Mouse (Mus musculus) CH12.LX (cell line): ENCODE results near the gene Dbt. TPM values are rescaled to one million over a fixed set of nuclear protein-coding genes. Genes with fewer than 3 reads are reported as not detected.

Experiments
- DNase-seq: peaks from one replicate; pipeline ENCODE4 v3.0.0-alpha.2; 2013; ENCODE audit errors: extremely low read depth
- H3K27ac ChIP-seq: 2 replicates; pipeline ENCODE4 v1.5.1; 2012; ENCODE audit warnings: low read depth, mild to moderate bottlenecking, control low read depth, moderate library complexity; ENCODE audit not compliant: insufficient read depth
- H3K27me3 ChIP-seq: replicated peaks from 2 replicates; pipeline ENCODE3; 2012; ENCODE audit warnings: inconsistent platforms
- H3K36me3 ChIP-seq, 2 experiments: replicated peaks in 1 of 2; 2 replicates each; pipeline versions ENCODE3 to v1.6.1; 2012; ENCODE audit warnings: inconsistent platforms in 1 of 2, low read length in 1 of 2, mild to moderate bottlenecking in 1 of 2, mixed read lengths in 1 of 2, moderate library complexity in 1 of 2; ENCODE audit not compliant: control insufficient read depth in 1 of 2, insufficient read depth in 1 of 2
- H3K4me1 ChIP-seq, 2 experiments: 2 replicates each; pipeline ENCODE4 v1.6.1; 2012; ENCODE audit warnings: inconsistent platforms in 1 of 2, moderate library complexity in 1 of 2; ENCODE audit not compliant: insufficient read depth in 2 of 2, control insufficient read depth in 1 of 2
- H3K4me2 ChIP-seq: 2 replicates; pipeline ENCODE4 v1.6.1; 2012; ENCODE audit warnings: low read depth, mild to moderate bottlenecking, control low read depth; ENCODE audit not compliant: poor library complexity, insufficient read depth, severe bottlenecking
- H3K4me3 ChIP-seq, 3 experiments: fragments of 150-350 bp in 1 of 3; sonication (generic) in 1 of 3; replicated peaks in 1 of 3; 2 replicates each; pipeline versions ENCODE3 to v1.5.1; 2011 to 2012; ENCODE audit warnings: low read depth in 2 of 3, low read length in 2 of 3, mild to moderate bottlenecking in 2 of 3, moderate library complexity in 2 of 3, control low read depth in 1 of 3, improper control_type of control experiment in 1 of 3, inconsistent platforms in 1 of 3, mixed read lengths in 1 of 3; ENCODE audit not compliant: poor library complexity in 1 of 3
- H3K79me2 ChIP-seq: replicated peaks from 2 replicates; pipeline ENCODE4 v1.6.1; 2012; ENCODE audit warnings: mild to moderate bottlenecking, moderate library complexity; ENCODE audit not compliant: control insufficient read depth, poor library complexity, insufficient read depth, severe bottlenecking; ENCODE audit errors: extremely low read depth
- H3K9ac ChIP-seq: 2 replicates; pipeline ENCODE4 v1.6.1; 2012; ENCODE audit warnings: low read depth, mild to moderate bottlenecking, control low read depth, moderate library complexity; ENCODE audit not compliant: insufficient read depth
- H3K9me3 ChIP-seq: replicated peaks from 2 replicates; pipeline ENCODE3; 2012; ENCODE audit warnings: low read length, inconsistent platforms, mixed read lengths
- CHD1 ChIP-seq: IDR thresholded peaks from 2 replicates; pipeline ENCODE4 v1.6.1; 2012; ENCODE audit warnings: low read depth, low read length, improper control_type of control experiment, inconsistent platforms
- CHD2 ChIP-seq: IDR thresholded peaks from 2 replicates; pipeline ENCODE4 v1.6.1; 2011; ENCODE audit warnings: low read length, improper control_type of control experiment
- ELF1 ChIP-seq: IDR thresholded peaks from 2 replicates; pipeline ENCODE4 v1.6.1; 2014; ENCODE audit warnings: low read depth, mild to moderate bottlenecking, inconsistent platforms, low read length, improper control_type of control experiment
- HCFC1 ChIP-seq: IDR thresholded peaks from 2 replicates; pipeline ENCODE4 v1.6.1; 2012; ENCODE audit warnings: low read depth, mild to moderate bottlenecking, inconsistent platforms, low read length, improper control_type of control experiment
- JUN ChIP-seq: IDR thresholded peaks from 2 replicates; pipeline ENCODE4 v1.6.1; 2011; ENCODE audit warnings: low read depth, mild to moderate bottlenecking, low read length, improper control_type of control experiment, moderate library complexity; ENCODE audit not compliant: insufficient read depth
- JUND ChIP-seq: conservative IDR thresholded peaks from 2 replicates; pipeline ENCODE4 v1.6.1; 2011; ENCODE audit warnings: low read depth, low read length, improper control_type of control experiment
- MEF2A ChIP-seq: IDR thresholded peaks from 2 replicates; pipeline ENCODE4 v1.6.1; 2014; ENCODE audit warnings: low read depth, mild to moderate bottlenecking, inconsistent platforms, low read length, improper control_type of control experiment, borderline replicate concordance
- MXI1 ChIP-seq: IDR thresholded peaks from 2 replicates; pipeline ENCODE4 v1.6.1; 2011; ENCODE audit warnings: mild to moderate bottlenecking, low read depth, low read length, improper control_type of control experiment
- RAD21 ChIP-seq: IDR thresholded peaks from 2 replicates; pipeline ENCODE4 v1.6.1; 2011; ENCODE audit warnings: low read depth, mild to moderate bottlenecking, low read length, improper control_type of control experiment, moderate library complexity
- SMC3 ChIP-seq: IDR thresholded peaks from 2 replicates; pipeline ENCODE4 v1.6.1; 2011; ENCODE audit warnings: low read depth, low read length, improper control_type of control experiment
- ZC3H11A ChIP-seq: IDR thresholded peaks from 2 replicates; pipeline ENCODE4 v1.6.1; 2012; ENCODE audit warnings: low read depth, mild to moderate bottlenecking, inconsistent platforms, low read length, improper control_type of control experiment
- dilution Hi-C: fragments of 300-500 bp; cut with MboI; formaldehyde crosslinking; loops from 2 replicates; pipeline ENCODE4 v1.14.3; 2020; ENCODE audit warnings: low sequenced_read_pairs; ENCODE audit not compliant: extremely low pct_unique_long_range_greater_than_20kb, extremely low pct_ligation_motif_present
- in situ Hi-C: fragments of 300-500 bp; cut with MboI; formaldehyde crosslinking; loops from 3 replicates; pipeline ENCODE4 v1.14.3; 2019; ENCODE audit warnings: low sequenced_read_pairs, low pct_ligation_motif_present, low pct_unique_long_range_greater_than_20kb, mixed read lengths
- polyA plus RNA-seq: library from polyadenylated mRNA; unstranded; fragments of >175 nt; gene quantifications from 2 replicates; pipeline ENCODE4 v1.2.1, GENCODE M21; 2012; ENCODE audit warnings: low read depth; ENCODE audit not compliant: insufficient read length
- total RNA-seq, 2 experiments: library from RNA; depleted of rRNA; stranded (reverse); fragments of 300-350 nt in 1 of 2; fragments of >200 nt in 1 of 2; gene quantifications; 2 replicates each; pipeline ENCODE4 v1.2.3; 2012 to 2014

Gene Dbt
- total and polyA plus RNA-seq, 3 experiments, result 11.2 to 21.3 (median 20.4) TPM

GRCm38 (mm10) chr3:116595603-116595991 is 82.7 kb downstream of the Dbt start:
- Histone ChIP-seq H3K9me3 (no peaks in the 10 kb centered on the region), H3K36me3 (peaks cover 8 to 36% of the 10 kb centered on the region in 2 experiments), H3K79me2 (peaks cover 33% of the 10 kb centered on the region), H3K4me2 (peak overlapping the region; percentile 79), H3K27ac (no peak overlapping the region), H3K4me3 (peak overlapping the region; percentile 67 to 91 (median 72)), H3K9ac (peak overlapping the region; percentile 66), H3K27me3 (no peaks in the 10 kb centered on the region), H3K4me1 (peaks cover 0 to 20% of the 10 kb centered on the region in 2 experiments; a peak in 2 of 4 replicates)
- no peak for TF ChIP-seq MXI1
- no peak for TF ChIP-seq HCFC1
- TF ChIP-seq MEF2A, result no peak
- TF ChIP-seq JUN, result no peak
- TF ChIP-seq CHD1, result no peak
- TF ChIP-seq CHD2, result no peak
- TF ChIP-seq RAD21, result no peak
- no peak for TF ChIP-seq ELF1
- TF ChIP-seq ZC3H11A, result no peak
- TF ChIP-seq SMC3, result no peak
- TF ChIP-seq JUND, result no peak
- in situ Hi-C loops (loop anchor here (10.0 to 25.0 kb wide), 2 partner anchors 139 to 258 kb away; no protein-coding TSS in a partner anchor), dilution Hi-C loops (no loop called here)
- no peak for DNase-seq

Other genes starting within 250 kb of the Dbt start
- gene Cdc14a, start 89.0 kb upstream of the Dbt start, total RNA-seq (2012; rRNA removed), result 8.9 and 9.4 TPM in 2 replicates
- 9.8 and 12.0 TPM in 2 replicates for gene Cdc14a, start 89.0 kb upstream of the Dbt start, total RNA-seq (2014; rRNA removed)
- gene Cdc14a, start 89.0 kb upstream of the Dbt start, polyA plus RNA-seq, result 11.5 and 12.1 TPM in 2 replicates
- 57.8 and 67.3 TPM in 2 replicates for gene Rtca, start 4.9 kb upstream of the Dbt start, total RNA-seq (2012; rRNA removed)
- gene Rtca, start 4.9 kb upstream of the Dbt start, total RNA-seq (2014; rRNA removed), result 72.7 and 80.1 TPM in 2 replicates
- gene Rtca, start 4.9 kb upstream of the Dbt start, polyA plus RNA-seq, result 75.5 and 91.6 TPM in 2 replicates
- 0.38 and 0.42 TPM in 2 replicates for gene Lrrc39, start 49.9 kb downstream of the Dbt start, total RNA-seq (2012; rRNA removed)
- gene Lrrc39, start 49.9 kb downstream of the Dbt start, total RNA-seq (2014; rRNA removed), result not detected in 2 replicates
- 0.69 and 0.74 TPM in 2 replicates for gene Lrrc39, start 49.9 kb downstream of the Dbt start, polyA plus RNA-seq
- gene Sass6, start 81.9 kb downstream of the Dbt start, total RNA-seq (2012; rRNA removed), result 10.0 and 12.5 TPM in 2 replicates
- 12.4 and 14.2 TPM in 2 replicates for gene Sass6, start 81.9 kb downstream of the Dbt start, total RNA-seq (2014; rRNA removed)
- gene Sass6, start 81.9 kb downstream of the Dbt start, polyA plus RNA-seq, result 23.1 and 24.6 TPM in 2 replicates
- gene Trmt13, start 101.5 kb downstream of the Dbt start, total RNA-seq (2012; rRNA removed), result 11.1 and 13.9 TPM in 2 replicates
- 9.9 and 15.5 TPM in 2 replicates for gene Trmt13, start 101.5 kb downstream of the Dbt start, total RNA-seq (2014; rRNA removed)
- 18.3 and 20.9 TPM in 2 replicates for gene Trmt13, start 101.5 kb downstream of the Dbt start, polyA plus RNA-seq
- gene Mfsd14a, start 149.6 kb downstream of the Dbt start, total RNA-seq (2012; rRNA removed), result 27.0 and 34.0 TPM in 2 replicates
- gene Mfsd14a, start 149.6 kb downstream of the Dbt start, total RNA-seq (2014; rRNA removed), result 64.5 and 70.4 TPM in 2 replicates
- 43.8 and 45.9 TPM in 2 replicates for gene Mfsd14a, start 149.6 kb downstream of the Dbt start, polyA plus RNA-seq
- gene Gm43191, start 168.2 kb downstream of the Dbt start, total RNA-seq (2012; rRNA removed), result not detected in 2 replicates
- not detected in 2 replicates for gene Gm43191, start 168.2 kb downstream of the Dbt start, total RNA-seq (2014; rRNA removed)
- gene Gm43191, start 168.2 kb downstream of the Dbt start, polyA plus RNA-seq, result 0.51 TPM in 1 of 2 replicates, not detected in the other
- gene Slc35a3, start 199.8 kb downstream of the Dbt start, total RNA-seq (2012; rRNA removed), result 16.3 and 17.8 TPM in 2 replicates
- gene Slc35a3, start 199.8 kb downstream of the Dbt start, total RNA-seq (2014; rRNA removed), result 45.7 and 52.5 TPM in 2 replicates
- gene Slc35a3, start 199.8 kb downstream of the Dbt start, polyA plus RNA-seq, result 21.7 and 24.6 TPM in 2 replicates